Mouse (Mus musculus) kidney, postnatal 10 days (tissue): ENCODE measurements around the gene BC025920.

Experiments
- DNase-seq: peaks from one replicate; pipeline ENCODE4 v3.0.0; 2021; ENCODE audit warnings: mixed read lengths

Gene BC025920

DNA sequence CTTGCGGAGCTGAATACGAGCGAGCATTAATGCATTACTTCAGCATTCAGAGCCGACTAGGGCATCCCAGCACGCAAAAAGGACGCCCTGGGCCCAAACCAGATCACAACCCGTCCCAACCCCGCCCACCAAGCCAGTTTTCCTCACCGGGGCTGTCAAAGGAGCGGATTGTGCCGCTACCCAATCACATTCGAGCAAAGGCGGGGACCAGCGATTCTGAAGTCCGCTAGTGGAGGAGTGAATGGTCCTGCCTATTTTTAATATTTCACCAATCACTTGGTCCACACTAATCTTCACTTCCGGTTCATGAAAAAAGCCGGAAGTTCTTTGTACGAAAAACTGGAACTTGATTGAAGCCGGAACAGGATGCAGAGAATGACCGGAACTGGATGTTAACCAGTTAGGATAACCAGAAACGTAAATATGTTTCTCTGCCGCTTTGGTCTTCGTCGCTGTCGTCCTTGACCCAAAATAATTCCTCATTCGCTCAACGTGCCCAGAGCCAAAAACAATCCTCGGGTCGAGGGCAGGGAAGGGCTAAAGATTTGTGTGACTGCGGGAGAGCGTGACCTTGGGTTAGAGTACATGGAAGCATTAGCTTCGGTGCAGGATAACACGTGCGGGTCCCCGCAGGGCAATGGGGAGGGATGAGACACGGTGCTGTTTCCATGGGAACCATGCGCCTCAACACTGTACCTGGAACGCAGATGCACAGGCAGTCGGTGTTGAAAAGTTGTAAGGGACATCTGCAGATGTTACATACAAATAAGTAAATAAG lies at the start of gene BC025920:
BC025920 (plus strand) TSS at position 297 of the 778 bp plus-strand sequence.
- peak; percentile 97 for DNase-seq

GRCm38 (mm10) chr10:81556282-81556681 lies 49.8 kb upstream of the BC025920 start:
- no peak for DNase-seq

GRCm38 (mm10) chr10:81557491-81557890 lies 48.6 kb upstream of the BC025920 start:
- no peak for DNase-seq

DNA sequence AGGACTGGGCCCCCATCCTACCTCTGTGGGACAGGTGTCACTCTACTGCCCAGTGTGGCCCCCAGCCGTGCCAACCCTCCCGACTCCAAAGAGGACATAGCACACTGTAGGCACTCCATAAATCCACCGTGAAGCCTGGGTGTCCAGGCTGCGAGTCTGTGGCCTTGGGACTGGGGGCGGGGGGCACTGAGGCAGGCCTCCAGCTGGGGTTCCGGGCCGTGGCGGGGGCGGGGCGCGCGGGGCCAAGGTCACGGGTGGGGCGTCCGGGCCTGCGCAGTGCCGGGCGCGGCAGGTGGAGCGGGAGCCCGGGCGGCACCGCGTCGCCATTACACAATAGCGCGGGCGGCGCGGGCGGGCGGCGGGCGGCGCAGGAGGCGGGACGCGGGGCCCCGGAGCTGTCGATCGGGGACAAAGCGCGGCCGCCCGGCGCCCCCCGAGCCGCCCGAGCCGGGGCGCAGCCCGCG lies 46.9 kb upstream of the BC025920 start, which contains the start of gene Aes:
Aes (plus strand) TSS at position 326 of the 464 bp plus-strand sequence.
- peak; percentile 90 for DNase-seq

GRCm38 (mm10) chr10:81559627-81560539 lies 46.2 kb upstream of the BC025920 start:
- DNase-seq = peak; percentile 85

DNA sequence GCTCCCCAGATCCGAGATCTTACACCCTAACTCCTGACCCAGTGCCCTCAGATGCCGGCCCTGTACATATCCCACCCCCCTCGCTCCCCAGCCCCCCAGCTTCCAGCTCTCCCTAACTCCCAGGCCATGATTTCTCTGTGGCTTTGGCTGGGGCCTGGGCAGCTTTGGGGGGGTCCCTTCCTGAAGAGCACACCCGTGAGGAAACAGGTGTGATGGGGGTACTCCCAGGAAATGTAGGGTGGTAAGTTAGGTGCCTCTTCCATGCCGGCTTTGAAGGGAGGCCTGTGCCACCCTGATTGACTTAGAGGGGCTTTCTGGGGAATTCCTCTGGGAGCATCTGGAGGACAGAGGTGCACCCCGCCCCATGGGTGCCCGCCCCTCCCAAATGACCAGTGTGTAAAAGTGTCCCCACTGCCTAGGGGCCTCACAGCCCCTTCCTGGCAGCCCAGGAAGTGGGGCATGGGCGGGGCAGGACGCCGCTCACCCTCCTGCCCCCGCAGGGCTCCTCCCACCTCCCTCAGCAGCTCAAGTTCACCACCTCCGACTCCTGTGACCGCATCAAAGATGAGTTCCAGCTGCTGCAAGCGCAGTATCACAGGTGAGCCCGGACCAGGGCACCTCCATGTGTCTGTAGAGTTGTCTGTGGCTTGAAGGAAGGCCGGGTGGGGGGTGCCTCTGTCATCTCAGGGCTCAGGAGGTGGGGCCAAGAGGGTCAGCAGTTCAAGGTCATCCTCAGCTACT lies 45.2 kb upstream of the BC025920 start:
- DNase-seq = peak; percentile 68

- DNase-seq = no peak
These were observed 43.7 kb upstream of the BC025920 start for GRCm38 (mm10) chr10:81562411-81562810.

- DNase-seq = no peak
These were observed 42.6 kb upstream of the BC025920 start for GRCm38 (mm10) chr10:81563481-81563880.

DNA sequence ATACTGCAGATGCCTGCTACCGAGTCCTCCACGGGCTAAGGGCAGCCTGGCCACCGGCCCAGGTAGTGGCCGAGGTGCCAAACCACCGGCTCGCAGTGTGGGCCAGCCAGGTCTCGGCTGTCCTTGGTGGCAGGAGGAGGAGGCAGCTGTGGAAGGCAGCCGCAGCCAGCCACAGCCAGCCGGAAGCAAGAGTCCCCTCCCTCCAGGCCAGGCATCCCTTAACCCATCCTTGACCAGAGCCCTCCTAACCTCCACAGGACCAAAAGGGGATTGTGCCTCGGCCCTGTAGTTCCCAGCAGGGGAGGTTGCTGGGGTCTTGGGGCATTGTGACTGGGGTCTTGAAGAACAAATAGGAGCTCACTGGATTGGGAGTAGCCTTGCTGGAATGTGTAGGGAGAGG lies 41.9 kb upstream of the BC025920 start:
- peak; percentile 80 for DNase-seq

GRCm38 (mm10) chr10:81564734-81565133 lies 41.3 kb upstream of the BC025920 start:
- peak; percentile 79 for DNase-seq

DNA sequence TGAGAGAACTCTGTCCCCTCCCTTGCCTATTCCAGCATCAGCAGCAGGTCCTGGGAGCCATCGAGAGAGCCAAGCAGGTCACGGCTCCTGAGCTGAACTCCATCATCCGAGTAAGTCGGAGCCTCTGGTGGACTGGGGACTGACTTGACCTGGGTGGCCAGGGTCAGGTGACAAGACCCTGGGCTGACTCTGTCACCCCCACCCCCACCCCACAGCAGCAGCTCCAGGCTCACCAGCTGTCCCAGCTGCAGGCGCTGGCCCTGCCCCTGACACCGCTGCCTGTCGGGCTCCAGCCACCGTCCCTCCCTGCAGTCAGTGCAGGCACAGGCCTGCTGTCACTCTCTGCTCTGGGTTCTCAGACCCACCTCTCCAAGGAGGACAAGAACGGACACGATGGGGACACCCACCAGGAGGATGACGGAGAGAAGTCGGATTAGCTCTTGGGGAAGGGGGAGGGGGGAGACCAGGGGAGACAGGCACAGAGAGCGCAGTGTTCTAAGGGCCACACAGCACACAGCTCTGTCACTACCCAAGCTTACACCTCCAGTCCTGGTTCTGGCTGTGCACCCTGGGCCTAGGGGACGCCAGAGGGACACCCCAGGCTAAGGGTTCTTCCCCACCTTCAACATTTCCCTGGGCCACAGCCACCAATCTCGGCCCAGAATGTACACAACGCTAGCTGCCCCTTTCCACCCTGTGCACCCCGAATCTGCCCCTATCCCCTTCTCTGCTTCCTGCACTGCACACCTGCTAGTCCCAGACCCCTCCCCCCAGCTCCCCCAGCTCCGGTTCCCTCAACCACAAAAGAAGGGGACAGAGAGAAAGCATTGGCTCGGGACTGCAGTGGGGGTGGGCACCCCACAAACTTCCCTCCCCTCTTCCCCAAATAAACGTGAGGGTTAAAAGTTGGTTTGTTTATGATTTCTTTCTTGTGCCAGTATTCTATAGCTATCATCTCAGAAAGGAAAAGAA lies 40.5 kb upstream of the BC025920 start:
- DNase-seq = no peak

DNA sequence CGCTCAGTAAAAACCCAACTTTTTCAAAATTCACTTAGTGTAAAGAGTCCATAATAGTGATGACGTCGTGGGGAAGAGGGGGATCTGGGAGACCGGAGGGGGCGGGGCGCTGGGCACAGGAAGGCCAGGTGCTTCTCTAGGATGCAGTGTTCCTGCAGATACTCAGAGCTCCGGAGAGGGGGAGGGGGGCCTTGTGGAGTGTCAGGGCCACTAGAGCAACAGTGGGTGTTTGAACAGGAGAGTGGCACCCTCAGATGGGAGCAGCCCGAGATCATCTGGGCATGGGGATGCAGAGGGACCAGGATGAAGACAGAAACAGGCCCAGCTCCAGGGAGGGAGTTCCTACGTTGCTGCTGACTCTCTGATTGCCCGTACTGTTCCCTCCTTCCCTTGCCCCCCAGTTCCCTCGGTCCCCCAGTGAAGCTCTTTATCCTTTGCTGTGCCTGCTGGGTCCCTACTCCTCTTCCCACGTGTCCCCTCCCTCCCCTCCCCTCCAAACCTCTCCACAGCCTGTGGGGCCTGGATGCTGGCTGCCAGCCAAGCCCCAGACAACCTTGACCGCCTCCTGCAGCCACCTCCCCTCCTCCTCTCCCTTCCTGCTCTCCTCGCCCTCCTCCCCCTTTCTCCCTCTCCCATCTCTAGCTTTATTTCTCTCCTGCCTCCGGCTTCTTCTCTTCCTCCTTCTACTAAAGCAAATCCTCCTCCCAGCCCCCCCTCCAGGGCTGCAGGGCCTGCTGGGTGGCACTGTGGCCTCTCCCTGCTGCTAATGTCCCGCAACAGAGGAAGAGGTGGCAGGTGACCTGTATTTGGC lies 37.5 kb upstream of the BC025920 start:
- DNase-seq = peak; percentile 87

DNA sequence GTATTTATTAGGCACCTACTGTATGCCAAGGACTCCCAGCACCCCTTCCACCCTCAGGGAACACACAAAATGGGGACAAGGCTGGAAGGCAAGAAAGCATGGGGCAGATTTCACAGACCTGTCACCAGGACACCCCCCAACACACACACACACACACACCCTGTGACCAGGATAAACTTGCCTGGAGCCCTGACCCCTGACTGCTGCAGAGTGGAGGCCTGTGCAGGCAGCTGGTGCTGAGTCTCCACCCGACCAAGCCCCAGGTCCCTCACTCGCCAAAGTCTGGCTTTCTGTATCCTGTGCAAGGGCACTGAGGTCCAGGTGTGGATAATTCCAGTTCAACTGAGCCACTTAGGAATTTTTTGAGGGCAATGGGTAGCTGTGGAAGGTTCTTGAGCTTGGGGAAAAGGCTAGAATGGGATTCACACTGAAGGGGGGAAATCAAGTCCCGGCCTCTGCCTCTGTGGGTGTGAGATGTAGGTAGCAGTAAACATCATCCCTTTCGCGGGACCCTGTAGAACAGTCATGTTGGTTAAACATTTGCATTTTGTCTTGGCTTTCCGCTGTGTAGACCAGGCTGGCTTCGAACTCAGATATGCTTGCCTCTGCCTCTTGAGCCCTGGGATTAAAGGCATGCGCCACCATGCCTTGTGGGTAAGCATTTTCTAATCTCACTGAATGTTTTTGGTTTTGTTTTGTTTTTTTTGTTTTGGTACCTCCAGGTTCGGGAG lies 36.4 kb upstream of the BC025920 start:
- DNase-seq = no peak

- no peak for DNase-seq
These were observed 35.8 kb upstream of the BC025920 start for GRCm38 (mm10) chr10:81570238-81570800.

DNA sequence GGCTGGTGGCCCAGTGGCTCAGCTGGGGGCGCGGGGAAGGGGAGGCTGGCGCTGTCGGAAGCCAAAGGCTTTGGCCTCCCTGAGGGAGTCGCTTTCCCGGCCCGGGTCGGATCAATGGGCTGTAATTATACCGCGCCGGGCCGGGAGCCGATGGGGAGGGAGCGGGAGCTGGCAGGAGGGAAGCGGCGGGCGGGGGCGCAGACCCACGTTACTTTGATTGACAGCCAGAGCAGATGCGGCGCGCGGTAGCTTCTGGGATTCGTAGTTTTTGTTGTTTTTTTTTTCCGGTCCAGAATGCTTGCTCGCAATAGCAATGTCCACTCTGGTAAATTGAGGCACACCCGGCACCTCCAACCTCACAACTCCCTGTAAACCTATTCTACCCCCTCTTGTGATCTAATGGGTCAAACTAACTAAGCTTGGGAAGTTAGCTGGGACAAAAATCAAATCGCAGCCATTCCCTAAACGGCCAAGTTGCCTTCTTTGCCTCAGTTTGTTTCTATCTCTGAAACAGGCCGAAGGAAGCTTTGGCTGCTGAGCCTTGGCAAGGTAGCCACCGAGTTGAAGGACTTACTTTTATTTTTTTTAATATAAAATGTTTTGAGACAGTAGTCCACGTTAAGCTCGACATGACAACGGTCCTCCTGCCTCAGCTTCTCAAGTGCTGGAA lies 35.1 kb upstream of the BC025920 start:
- DNase-seq = peak; percentile 99

- peak; percentile 99 for DNase-seq
These were observed 34.6 kb upstream of the BC025920 start for GRCm38 (mm10) chr10:81571501-81571876.

DNA sequence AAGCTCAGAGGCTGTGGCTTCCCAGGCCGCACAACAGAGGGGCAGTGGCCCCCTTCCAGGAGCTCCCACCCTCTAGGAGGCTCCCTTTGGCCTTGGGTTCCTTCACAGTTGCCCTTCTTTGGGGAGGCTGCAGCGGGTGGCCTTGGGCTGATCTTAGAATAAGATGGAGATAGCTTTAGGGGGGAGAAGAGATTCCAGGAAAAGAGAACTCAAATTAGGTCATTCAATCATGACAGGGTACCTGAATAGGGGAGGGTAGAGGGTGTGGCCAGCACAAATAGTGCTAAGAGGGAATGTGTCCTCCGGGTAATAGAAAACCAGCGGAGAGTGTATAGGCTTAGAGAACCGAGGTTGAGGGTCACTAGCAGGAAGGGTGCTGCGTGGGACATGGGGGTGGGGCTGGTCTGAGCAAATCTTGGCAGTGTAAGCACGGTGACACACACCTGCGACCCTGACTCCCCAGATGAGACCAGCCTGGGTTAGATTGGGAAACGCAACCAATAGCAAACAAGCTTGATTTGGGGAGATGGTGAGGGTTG lies 33.9 kb upstream of the BC025920 start:
- DNase-seq = no peak

GRCm38 (mm10) chr10:81572975-81573374 lies 33.1 kb upstream of the BC025920 start:
- DNase-seq = peak; percentile 72
